Mouse (Mus musculus) ES-E14 (cell line): ENCODE measurements around the gene Mrc1.

Experiments used
- CHD2 ChIP-seq: IDR thresholded peaks from 2 replicates; pipeline ENCODE4 v1.6.1; 2014; ENCODE audit warnings: mild to moderate bottlenecking, low read depth, low read length, inconsistent platforms
- HCFC1 ChIP-seq: IDR thresholded peaks from 2 replicates; pipeline ENCODE4 v1.6.1; 2012; ENCODE audit warnings: low read length, inconsistent platforms, borderline replicate concordance; ENCODE audit not compliant: insufficient read depth
- MAFK ChIP-seq: IDR thresholded peaks from 2 replicates; pipeline ENCODE4 v1.6.1; 2014; ENCODE audit warnings: mild to moderate bottlenecking, low read depth, low read length, inconsistent platforms; ENCODE audit not compliant: insufficient read depth
- ZC3H11A ChIP-seq: IDR thresholded peaks from 2 replicates; pipeline ENCODE4 v1.6.1; 2012; ENCODE audit warnings: low read depth, mild to moderate bottlenecking, inconsistent platforms, low read length, borderline replicate concordance
- ZNF384 ChIP-seq: IDR thresholded peaks from 2 replicates; pipeline ENCODE4 v1.6.1; 2012; ENCODE audit warnings: low read depth, low read length, inconsistent platforms

DNA sequence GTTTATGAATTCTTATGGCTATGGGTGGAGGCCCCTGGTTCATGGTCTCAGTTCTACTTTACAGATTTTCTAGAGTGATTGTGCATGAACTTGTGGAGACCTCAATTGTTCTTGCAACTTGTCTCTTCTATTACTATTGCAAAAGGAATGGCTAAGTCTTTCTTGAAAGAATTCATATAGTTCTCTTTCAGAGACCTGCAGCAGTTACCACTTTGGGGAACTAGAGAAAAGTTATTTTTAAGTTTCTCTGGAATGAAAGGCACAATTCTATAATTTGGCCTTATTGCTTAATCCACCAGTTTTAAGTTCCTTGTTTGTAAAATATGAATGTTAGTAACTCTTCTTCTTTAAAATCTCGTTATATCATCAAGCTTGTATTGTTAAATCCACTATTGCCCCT is 32.9 kb downstream of the Mrc1 start:
- no peak for TF ChIP-seq ZNF384
- no peak for TF ChIP-seq MAFK
- TF ChIP-seq ZC3H11A = no peak
- TF ChIP-seq CHD2 = no peak
- TF ChIP-seq HCFC1 = no peak
